Mouse (Mus musculus): Measurements from ENCODE around the gene Nrtn. TPM values are rescaled to one million over a fixed set of nuclear protein-coding genes. Genes with fewer than 3 reads are reported as not detected.

Gene Nrtn
- polyA plus RNA-seq, 1 experiment = not detected

- no peaks in the 10 kb centered on the region for H3K4me1 ChIP-seq (ENCODE audit: control insufficient read depth, insufficient read depth, low read length)
- no peak for TF ChIP-seq POLR2A (IDR thresholded peaks at IDR 0.05; ENCODE audit: low read depth, low read length)
- no peak for TF ChIP-seq CTCF (IDR thresholded peaks at IDR 0.05; ENCODE audit: borderline replicate concordance, insufficient read depth, low read length)
- no peak overlapping the region for H3K4me3 ChIP-seq (ENCODE audit: insufficient read depth, low read length)
- no peak overlapping the region for H3K27ac ChIP-seq (ENCODE audit: insufficient read depth, low read length)
Observed at GRCm38 (mm10) chr17:56754271-56755185, 2.8 kb downstream of the Nrtn start.

- Histone ChIP-seq H3K4me1 (ENCODE audit: control insufficient read depth, insufficient read depth, low read length) (no peaks in the 10 kb centered on the region), H3K27ac (ENCODE audit: insufficient read depth, low read length) (no peak overlapping the region), H3K4me3 (ENCODE audit: insufficient read depth, low read length) (no peak overlapping the region)
- TF ChIP-seq CTCF (IDR thresholded peaks at IDR 0.05; ENCODE audit: borderline replicate concordance, insufficient read depth, low read length) (no peak), POLR2A (IDR thresholded peaks at IDR 0.05; ENCODE audit: low read depth, low read length) (no peak)
Observed at GRCm38 (mm10) chr17:56753452-56753851, 3.9 kb downstream of the Nrtn start.

- Histone ChIP-seq H3K4me1 (ENCODE audit: control insufficient read depth, insufficient read depth, low read length) (no peaks in the 10 kb centered on the region), H3K27ac (ENCODE audit: insufficient read depth, low read length) (no peak overlapping the region), H3K4me3 (ENCODE audit: insufficient read depth, low read length) (no peak overlapping the region)
- TF ChIP-seq CTCF (IDR thresholded peaks at IDR 0.05; ENCODE audit: borderline replicate concordance, insufficient read depth, low read length) (no peak), POLR2A (IDR thresholded peaks at IDR 0.05; ENCODE audit: low read depth, low read length) (no peak)
Observed at GRCm38 (mm10) chr17:56751404-56752072, 5.8 kb downstream of the Nrtn start.

GRCm38 (mm10) chr17:56744173-56744572 lies 13.2 kb downstream of the Nrtn start:
- TF ChIP-seq CTCF (IDR thresholded peaks at IDR 0.05; ENCODE audit: borderline replicate concordance, insufficient read depth, low read length) (no peak), POLR2A (IDR thresholded peaks at IDR 0.05; ENCODE audit: low read depth, low read length) (no peak)
- Histone ChIP-seq H3K4me1 (ENCODE audit: control insufficient read depth, insufficient read depth, low read length) (no peaks in the 10 kb centered on the region), H3K4me3 (ENCODE audit: insufficient read depth, low read length) (no peak overlapping the region), H3K27ac (ENCODE audit: insufficient read depth, low read length) (no peak overlapping the region)

- Histone ChIP-seq H3K27ac (ENCODE audit: insufficient read depth, low read length) (no peak overlapping the region), H3K4me1 (ENCODE audit: control insufficient read depth, insufficient read depth, low read length) (no peaks in the 10 kb centered on the region), H3K4me3 (ENCODE audit: insufficient read depth, low read length) (no peak overlapping the region)
- TF ChIP-seq CTCF (IDR thresholded peaks at IDR 0.05; ENCODE audit: borderline replicate concordance, insufficient read depth, low read length) (no peak), POLR2A (IDR thresholded peaks at IDR 0.05; ENCODE audit: low read depth, low read length) (no peak)
Observed at GRCm38 (mm10) chr17:56740788-56741160, 16.6 kb downstream of the Nrtn start.

- H3K27ac ChIP-seq (ENCODE audit: insufficient read depth, low read length) = no peak overlapping the region
- no peak for TF ChIP-seq CTCF (IDR thresholded peaks at IDR 0.05; ENCODE audit: borderline replicate concordance, insufficient read depth, low read length)
- TF ChIP-seq POLR2A (IDR thresholded peaks at IDR 0.05; ENCODE audit: low read depth, low read length) = no peak
- no peaks in the 10 kb centered on the region for H3K4me1 ChIP-seq (ENCODE audit: control insufficient read depth, insufficient read depth, low read length)
- no peak overlapping the region for H3K4me3 ChIP-seq (ENCODE audit: insufficient read depth, low read length)
Observed at GRCm38 (mm10) chr17:56740118-56740787, 17.1 kb downstream of the Nrtn start.

- Histone ChIP-seq H3K4me3 (ENCODE audit: insufficient read depth, low read length) (no peak overlapping the region), H3K4me1 (ENCODE audit: control insufficient read depth, insufficient read depth, low read length) (no peaks in the 10 kb centered on the region), H3K27ac (ENCODE audit: insufficient read depth, low read length) (no peak overlapping the region)
- TF ChIP-seq CTCF (IDR thresholded peaks at IDR 0.05; ENCODE audit: borderline replicate concordance, insufficient read depth, low read length) (no peak), POLR2A (IDR thresholded peaks at IDR 0.05; ENCODE audit: low read depth, low read length) (no peak)
Observed at GRCm38 (mm10) chr17:56738221-56738620, 19.1 kb downstream of the Nrtn start.

- no peaks in the 10 kb centered on the region for H3K4me1 ChIP-seq (ENCODE audit: control insufficient read depth, insufficient read depth, low read length)
- no peak overlapping the region for H3K4me3 ChIP-seq (ENCODE audit: insufficient read depth, low read length)
- TF ChIP-seq POLR2A (IDR thresholded peaks at IDR 0.05; ENCODE audit: low read depth, low read length) (no peak), CTCF (IDR thresholded peaks at IDR 0.05; ENCODE audit: borderline replicate concordance, insufficient read depth, low read length) (no peak)
- no peak overlapping the region for H3K27ac ChIP-seq (ENCODE audit: insufficient read depth, low read length)
Observed at GRCm38 (mm10) chr17:56736534-56736933, 20.8 kb downstream of the Nrtn start.

GRCm38 (mm10) chr17:56729656-56730055 lies 27.7 kb downstream of the Nrtn start:
- TF ChIP-seq POLR2A (IDR thresholded peaks at IDR 0.05; ENCODE audit: low read depth, low read length) (no peak), CTCF (IDR thresholded peaks at IDR 0.05; ENCODE audit: borderline replicate concordance, insufficient read depth, low read length) (no peak)
- Histone ChIP-seq H3K27ac (ENCODE audit: insufficient read depth, low read length) (no peak overlapping the region), H3K4me3 (ENCODE audit: insufficient read depth, low read length) (no peak overlapping the region), H3K4me1 (ENCODE audit: control insufficient read depth, insufficient read depth, low read length) (no peaks in the 10 kb centered on the region)
